Mouse (Mus musculus): Measurements from ENCODE around the gene Rere.

GRCm38 (mm10) chr4:150362858-150363257 is 81.4 kb downstream of the Rere start:
- TF ChIP-seq CTCF (conservative IDR thresholded peaks at IDR 0.05 in 1 of 2, IDR thresholded peaks at IDR 0.05 in 1 of 2; ENCODE audit: low read depth in 2 of 2, low read length in 2 of 2), result no peak
- TF ChIP-seq EP300 (IDR thresholded peaks at IDR 0.05; ENCODE audit: low read length), result no peak
- TF ChIP-seq POLR2A (IDR thresholded peaks at IDR 0.05; ENCODE audit: low read depth, low read length), result no peak
- no peak for TF ChIP-seq BHLHE40 (IDR thresholded peaks at IDR 0.05; ENCODE audit: low read depth, low read length)
- no peak for TF ChIP-seq TCF12 (IDR thresholded peaks at IDR 0.05; ENCODE audit: low read depth, low read length)
- TF ChIP-seq HCFC1 (IDR thresholded peaks at IDR 0.05; ENCODE audit: low read depth, low read length), result no peak

All from CH12.LX (cell line).